Mouse (Mus musculus) embryonic fibroblast, embryonic 13.5 days (primary cell): ENCODE data around the gene Slc5a5. TPM values are rescaled to one million over a fixed set of nuclear protein-coding genes. Genes with fewer than 3 reads are reported as not detected.
A peak's percentile ranks its signal among the peaks of the same experiment; 100 is the strongest.

Experiments
- H3K27ac ChIP-seq: 2 replicates; pipeline ENCODE4 v1.5.1; 2012; ENCODE audit warnings: low read length, control low read depth, inconsistent platforms; ENCODE audit not compliant: insufficient read depth
- H3K4me1 ChIP-seq: 2 replicates; pipeline ENCODE4 v1.6.1; 2011; ENCODE audit warnings: low read length; ENCODE audit not compliant: control insufficient read depth, insufficient read depth
- H3K4me3 ChIP-seq: 2 replicates; pipeline ENCODE4 v1.5.1; 2011; ENCODE audit warnings: mild to moderate bottlenecking, control low read depth, low read length; ENCODE audit not compliant: insufficient read depth
- CTCF ChIP-seq: IDR thresholded peaks from 2 replicates; pipeline ENCODE4 v1.5.1; 2011; ENCODE audit warnings: mild to moderate bottlenecking, control low read depth, low read length, moderate library complexity, borderline replicate concordance; ENCODE audit not compliant: insufficient read depth
- POLR2A ChIP-seq: IDR thresholded peaks from 2 replicates; pipeline ENCODE4 v1.6.1; 2011; ENCODE audit warnings: low read depth, mild to moderate bottlenecking, control low read depth, low read length, moderate library complexity
- polyA plus RNA-seq: library from polyadenylated mRNA; stranded (reverse); fragments of >200 nt; gene quantifications from 2 replicates; pipeline ENCODE4 v1.2.4, GENCODE M21; 2011; ENCODE audit warnings: low read depth; ENCODE audit not compliant: missing spikeins, insufficient read length

Slc5a5 gene
- polyA plus RNA-seq, 1 experiment = 0.30 TPM

- TF ChIP-seq CTCF (no peak), POLR2A (no peak)
- Histone ChIP-seq H3K27ac (no peak overlapping the region), H3K4me3 (no peak overlapping the region), H3K4me1 (0 out of 2 replicates have a peak, but pooled peaks cover 5% of the 10 kb centered on the region)
These were observed 2.4 kb upstream of the Slc5a5 start for GRCm38 (mm10) chr8:70894771-70895545.

GRCm38 (mm10) chr8:70894385-70894720 is 1.8 kb upstream of the Slc5a5 start:
- TF ChIP-seq POLR2A (no peak), CTCF (no peak)

GRCm38 (mm10) chr8:70893656-70894384 is 1.3 kb upstream of the Slc5a5 start:
- TF ChIP-seq CTCF (peak; percentile 57; the same call in 1 of the 2 replicates), POLR2A (peak; percentile 39)
- Histone ChIP-seq H3K4me1 (0 out of 2 replicates have a peak, but pooled peaks cover 5% of the 10 kb centered on the region), H3K4me3 (no peak overlapping the region), H3K27ac (no peak overlapping the region)

More at GRCm38 (mm10) chr8:70894385-70894720, 1.8 kb upstream of the Slc5a5 start:
- H3K4me1 ChIP-seq = 0 out of 2 replicates have a peak, but pooled peaks cover 5% of the 10 kb centered on the region
- H3K4me3 ChIP-seq = no peak overlapping the region
- no peak overlapping the region for H3K27ac ChIP-seq

- no peak overlapping the region for H3K27ac ChIP-seq
- TF ChIP-seq CTCF (0 out of 2 replicates have a peak, but pooled peaks have one; percentile 20), POLR2A (peak; percentile 54)
- H3K4me3 ChIP-seq = no peak overlapping the region
- H3K4me1 ChIP-seq = no peaks in the 10 kb centered on the region
These were observed 519 bp upstream of the Slc5a5 start for GRCm38 (mm10) chr8:70892896-70893655.

- H3K4me3 ChIP-seq = no peak overlapping the region
- no peak overlapping the region for H3K27ac ChIP-seq
- no peaks in the 10 kb centered on the region for H3K4me1 ChIP-seq
- TF ChIP-seq CTCF (no peak), POLR2A (no peak)
These were observed 1.2 kb downstream of the Slc5a5 start for GRCm38 (mm10) chr8:70891356-70891755.

- H3K4me1 ChIP-seq = no peaks in the 10 kb centered on the region
- H3K4me3 ChIP-seq = no peak overlapping the region
- no peak overlapping the region for H3K27ac ChIP-seq
- no peak for TF ChIP-seq CTCF
- TF ChIP-seq POLR2A = no peak
These were observed 1.9 kb downstream of the Slc5a5 start for GRCm38 (mm10) chr8:70890656-70891055.

GRCm38 (mm10) chr8:70887669-70888068 is 4.9 kb downstream of the Slc5a5 start:
- Histone ChIP-seq H3K4me1 (no peaks in the 10 kb centered on the region), H3K27ac (no peak overlapping the region), H3K4me3 (no peak overlapping the region)
- TF ChIP-seq POLR2A (no peak), CTCF (no peak)

- no peak overlapping the region for H3K27ac ChIP-seq
- H3K4me3 ChIP-seq = no peak overlapping the region
- no peak for TF ChIP-seq POLR2A
- TF ChIP-seq CTCF = no peak
- peaks cover 3% of the 10 kb centered on the region for H3K4me1 ChIP-seq
These were observed 6.9 kb downstream of the Slc5a5 start for GRCm38 (mm10) chr8:70885612-70886011.

GRCm38 (mm10) chr8:70884683-70885082 is 7.9 kb downstream of the Slc5a5 start:
- Histone ChIP-seq H3K27ac (no peak overlapping the region), H3K4me1 (peaks cover 3% of the 10 kb centered on the region), H3K4me3 (no peak overlapping the region)
- TF ChIP-seq CTCF (no peak), POLR2A (no peak)

GRCm38 (mm10) chr8:70884186-70884585 is 8.4 kb downstream of the Slc5a5 start:
- no peak overlapping the region for H3K4me3 ChIP-seq
- H3K4me1 ChIP-seq = peaks cover 3% of the 10 kb centered on the region
- H3K27ac ChIP-seq = no peak overlapping the region
- TF ChIP-seq POLR2A (no peak), CTCF (no peak)
